Mouse (Mus musculus) limb, embryonic 14.5 days (tissue): ENCODE results near the gene Tbc1d1. TPM values are rescaled to one million over a fixed set of nuclear protein-coding genes. Genes with fewer than 3 reads are reported as not detected.

ENCODE experiments used
- ATAC-seq: fragments of 200-750 bp; cut with Nextera tagmentation; 2 replicates; pipeline ENCODE4 v1.8.0; 2017; ENCODE audit warnings: low read depth, moderate number of reproducible peaks, moderate TSS enrichment; ENCODE audit not compliant: low FRiP score
- DNase-seq: peaks from one replicate; pipeline ENCODE4 v3.0.0-alpha.2; 2015; ENCODE audit warnings: low spot score
- H3K27ac ChIP-seq: fragments of 300-500 bp; sonication (generic); replicated peaks from 2 replicates; pipeline ENCODE4 v1.5.1; 2014; ENCODE audit warnings: low read depth, mild to moderate bottlenecking, low read length, moderate library complexity, mixed read lengths
- H3K27me3 ChIP-seq: fragments of 300-500 bp; sonication (generic); 2 replicates; pipeline ENCODE4 v1.6.1; 2014; ENCODE audit warnings: low read length, mixed read lengths; ENCODE audit not compliant: control insufficient read depth, insufficient read depth
- H3K36me3 ChIP-seq: fragments of 300-500 bp; sonication (generic); 2 replicates; pipeline ENCODE4 v1.6.1; 2014; ENCODE audit warnings: mild to moderate bottlenecking, low read length, moderate library complexity, mixed read lengths; ENCODE audit not compliant: control insufficient read depth, insufficient read depth
- H3K4me1 ChIP-seq: fragments of 300-500 bp; sonication (generic); 2 replicates; pipeline ENCODE4 v1.6.1; 2014; ENCODE audit warnings: antibody characterized with exemption, low read length, mixed read lengths; ENCODE audit not compliant: control insufficient read depth, insufficient read depth
- H3K4me2 ChIP-seq: fragments of 300-500 bp; sonication (generic); replicated peaks from 2 replicates; pipeline ENCODE4 v1.6.1; 2014; ENCODE audit warnings: low read depth, mild to moderate bottlenecking, low read length, moderate library complexity; ENCODE audit not compliant: severe bottlenecking
- H3K4me3 ChIP-seq: fragments of 300-500 bp; sonication (generic); replicated peaks from 2 replicates; pipeline ENCODE4 v1.5.1; 2014; ENCODE audit warnings: low read length
- H3K9ac ChIP-seq: fragments of 300-500 bp; sonication (generic); 2 replicates; pipeline ENCODE4 v1.6.1; 2014; ENCODE audit warnings: mild to moderate bottlenecking, low read depth, low read length, moderate library complexity; ENCODE audit not compliant: severe bottlenecking
- H3K9me3 ChIP-seq: fragments of 300-500 bp; sonication (generic); 2 replicates; pipeline ENCODE4 v1.6.1; 2016; ENCODE audit warnings: low read length; ENCODE audit not compliant: control insufficient read depth
- POLR2A ChIP-seq: fragments of 200-500 bp; IDR thresholded peaks from 2 replicates; pipeline ENCODE4 v1.8.0; 2012; ENCODE audit warnings: inconsistent platforms, mild to moderate bottlenecking, moderate library complexity, borderline replicate concordance; ENCODE audit not compliant: insufficient read depth, insufficient read length; ENCODE audit errors: extremely low read depth
- WGBS: fragments of 180-500 bp; shearing (Covaris S2); extraction: QIAGEN DNeasy Blood & Tissue Kit; methylation state at CpG from one replicate; pipeline ENCODE4 v1.1.7; 2014; 5-methylcytosine and 5-hydroxymethylcytosine counted together
- polyA plus RNA-seq, 2 experiments: library from polyadenylated mRNA; depleted of rRNA in 1 of 2; stranded (reverse) in 1 of 2; unstranded in 1 of 2; fragments of >200 nt; fragmentation: Nextera tagmentation in 1 of 2; extraction: Ambion mirVana in 1 of 2; gene quantifications; 2 replicates each; pipeline versions ENCODE4 v1.2.1 to v1.2.3; 2012 to 2014

Gene Tbc1d1
- polyA plus RNA-seq, 2 experiments: 23.1 to 25.5 TPM

DNA sequence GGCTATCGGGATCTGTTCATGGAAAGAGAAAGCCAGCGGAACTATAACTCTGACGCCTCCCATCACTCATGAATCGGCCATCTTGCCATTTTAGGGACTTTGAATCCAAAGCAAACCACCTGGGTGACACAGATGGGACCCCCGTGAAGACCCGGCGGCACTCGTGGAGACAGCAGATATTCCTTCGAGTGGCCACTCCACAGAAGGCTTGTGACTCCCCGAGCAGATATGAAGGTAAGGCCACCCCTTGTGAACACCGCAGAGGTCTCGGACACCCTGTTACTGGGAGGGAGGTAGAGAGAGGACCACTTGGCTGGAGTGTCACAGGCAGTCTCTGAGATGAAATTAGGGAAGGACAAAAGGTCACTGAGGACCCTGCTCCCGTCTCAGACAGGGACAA lies 129.7 kb downstream of the Tbc1d1 start:
- no peak for DNase-seq
- no peaks in the 10 kb centered on the region for H3K9me3 ChIP-seq
- no peak overlapping the region for H3K9ac ChIP-seq
- ATAC-seq: no peak
- no peak for TF ChIP-seq POLR2A
- no peaks in the 10 kb centered on the region for H3K4me1 ChIP-seq
- H3K4me3 ChIP-seq: no peak overlapping the region
- H3K36me3 ChIP-seq: peaks cover 50% of the 10 kb centered on the region
- H3K27ac ChIP-seq: no peak overlapping the region
- no peak overlapping the region for H3K4me2 ChIP-seq
- WGBS: 93% methylated on average over 13 of the region's 13 CpGs
- no peaks in the 10 kb centered on the region for H3K27me3 ChIP-seq

GRCm38 (mm10) chr5:64287287-64287686 lies 131.2 kb downstream of the Tbc1d1 start:
- Histone ChIP-seq H3K36me3 (peaks cover 42% of the 10 kb centered on the region), H3K4me2 (no peak overlapping the region), H3K9ac (no peak overlapping the region), H3K4me3 (no peak overlapping the region), H3K9me3 (no peaks in the 10 kb centered on the region), H3K27ac (no peak overlapping the region), H3K27me3 (no peaks in the 10 kb centered on the region), H3K4me1 (no peaks in the 10 kb centered on the region)
- 82% methylated on average over 8 of the region's 8 CpGs for WGBS
- DNase-seq (no peak), ATAC-seq (peak; percentile 29; the same call in 1 of the 2 replicates)
- TF ChIP-seq POLR2A: no peak

DNA sequence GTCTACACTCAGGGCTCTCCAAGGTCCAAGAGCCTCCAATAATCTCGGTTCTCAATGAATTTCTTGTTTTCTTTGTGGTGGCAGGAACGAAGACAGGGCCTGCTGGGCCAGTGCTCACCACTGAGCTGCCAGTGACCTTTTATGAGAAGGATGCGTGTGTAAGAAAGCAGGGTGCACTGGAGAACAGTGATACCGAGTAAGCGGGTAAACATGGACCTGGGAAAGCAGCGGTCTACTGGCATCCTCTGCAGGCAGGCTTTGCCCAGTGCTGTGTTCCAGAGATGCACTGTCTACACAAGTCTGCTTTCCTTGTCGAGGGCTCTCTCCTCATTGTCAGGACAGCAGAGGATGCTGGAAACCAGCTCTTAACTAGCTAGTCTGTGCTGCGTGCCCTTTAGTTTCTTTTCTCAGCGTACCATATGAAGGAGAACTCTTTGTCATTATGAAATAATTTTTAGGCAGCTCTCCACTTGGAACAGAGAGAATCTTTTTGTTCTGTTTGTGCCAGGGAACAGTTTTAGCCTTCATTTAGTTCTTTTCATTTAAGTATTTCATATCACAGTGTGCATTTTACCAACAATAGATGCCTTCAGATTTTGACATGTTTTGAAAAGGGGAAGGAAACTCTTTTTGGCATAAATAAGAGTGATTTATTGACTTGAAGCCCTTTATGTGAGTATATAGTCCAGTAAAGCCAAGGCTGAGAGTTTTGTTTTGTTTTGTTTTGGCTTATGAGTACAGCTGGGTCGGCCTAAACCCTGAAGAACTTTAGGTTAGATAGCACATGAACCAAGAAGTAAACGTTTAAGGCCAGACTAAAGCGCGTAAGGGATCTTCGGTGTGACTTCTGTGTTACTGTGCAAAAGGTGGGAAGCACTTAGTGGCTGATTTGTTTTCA lies 132.2 kb downstream of the Tbc1d1 start:
- no peak overlapping the region for H3K27ac ChIP-seq
- H3K9ac ChIP-seq: no peak overlapping the region
- H3K9me3 ChIP-seq: no peaks in the 10 kb centered on the region
- DNase-seq (no peak), ATAC-seq (no peak)
- WGBS: 92% methylated on average over 14 of the region's 14 CpGs
- no peaks in the 10 kb centered on the region for H3K4me1 ChIP-seq
- H3K36me3 ChIP-seq: peaks cover 33% of the 10 kb centered on the region
- no peak overlapping the region for H3K4me2 ChIP-seq
- no peak overlapping the region for H3K4me3 ChIP-seq
- no peaks in the 10 kb centered on the region for H3K27me3 ChIP-seq
- no peak for TF ChIP-seq POLR2A

DNA sequence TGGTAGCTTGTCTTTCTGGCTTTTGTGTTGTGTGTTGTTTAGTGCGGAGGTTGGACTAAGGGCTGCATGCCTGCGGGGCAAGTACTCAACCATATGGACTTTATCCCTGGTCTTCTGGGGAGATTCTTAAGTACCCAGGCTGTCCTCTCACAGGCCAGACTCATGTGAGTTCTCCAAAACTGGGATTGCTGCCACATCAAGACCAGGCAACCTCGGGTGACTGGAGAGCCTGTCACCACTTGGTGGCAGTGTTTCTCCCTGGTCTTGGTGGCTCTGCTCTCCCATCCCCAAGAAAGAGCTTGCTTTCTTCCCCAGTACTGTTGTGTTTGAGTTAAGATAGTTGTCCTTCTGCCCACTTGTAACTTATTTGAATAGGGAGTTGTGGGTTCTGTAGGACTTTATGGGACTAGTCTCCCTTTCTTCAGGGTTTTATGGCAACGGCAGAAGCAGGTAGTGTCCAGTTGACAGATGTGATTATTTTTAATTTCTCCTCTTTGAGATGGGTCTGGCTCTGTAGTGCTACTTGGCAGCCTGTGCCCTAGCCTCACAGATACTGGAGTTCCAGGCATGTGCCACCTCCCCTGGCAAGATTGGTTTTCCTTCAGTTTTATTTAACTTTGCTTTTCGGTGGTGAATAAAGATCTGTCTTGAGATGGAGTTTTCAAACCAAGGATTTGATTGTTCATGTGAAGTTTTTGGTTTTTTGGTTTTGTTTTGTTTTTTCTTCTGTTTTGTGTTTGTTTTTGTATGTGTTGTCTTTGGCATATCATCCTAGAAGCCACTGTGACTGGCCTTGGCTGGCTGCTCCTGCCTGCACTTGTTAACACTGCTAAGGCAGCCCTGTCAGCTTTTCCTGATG lies 133.3 kb downstream of the Tbc1d1 start:
- Histone ChIP-seq H3K27ac (no peak overlapping the region), H3K9me3 (no peaks in the 10 kb centered on the region), H3K4me3 (no peak overlapping the region), H3K36me3 (peaks cover 31% of the 10 kb centered on the region), H3K27me3 (no peaks in the 10 kb centered on the region), H3K4me2 (no peak overlapping the region), H3K4me1 (no peaks in the 10 kb centered on the region), H3K9ac (no peak overlapping the region)
- 55% methylated on average over 5 of the region's 5 CpGs for WGBS
- TF ChIP-seq POLR2A: no peak
- ATAC-seq: peak; percentile 64; the same call in 1 of the 2 replicates
- peak; percentile 88 for DNase-seq

DNA sequence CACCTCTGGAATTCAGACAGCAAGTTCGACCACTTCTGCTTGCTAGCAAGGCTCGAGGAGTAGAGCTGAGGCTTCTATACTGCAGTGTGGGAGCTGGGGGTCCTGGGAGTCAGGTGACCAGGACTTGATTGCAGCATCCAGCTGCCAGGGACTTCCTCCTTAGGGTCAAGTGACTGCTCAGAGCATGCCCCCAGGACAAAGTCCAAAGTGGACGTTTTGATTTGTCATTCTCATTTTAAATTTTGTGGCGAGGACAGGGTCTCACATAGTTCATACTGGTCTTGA lies 133.9 kb downstream of the Tbc1d1 start:
- WGBS: 51% methylated on average over 4 of the region's 4 CpGs
- H3K36me3 ChIP-seq: peaks cover 32% of the 10 kb centered on the region
- no peak for TF ChIP-seq POLR2A
- DNase-seq: no peak
- H3K27ac ChIP-seq: no peak overlapping the region
- no peak for ATAC-seq
- H3K4me3 ChIP-seq: no peak overlapping the region
- H3K9ac ChIP-seq: no peak overlapping the region
- no peak overlapping the region for H3K4me2 ChIP-seq
- H3K4me1 ChIP-seq: no peaks in the 10 kb centered on the region
- H3K27me3 ChIP-seq: no peaks in the 10 kb centered on the region
- no peaks in the 10 kb centered on the region for H3K9me3 ChIP-seq
